Mouse (Mus musculus): ENCODE results near the gene Pde10a.

DNA sequence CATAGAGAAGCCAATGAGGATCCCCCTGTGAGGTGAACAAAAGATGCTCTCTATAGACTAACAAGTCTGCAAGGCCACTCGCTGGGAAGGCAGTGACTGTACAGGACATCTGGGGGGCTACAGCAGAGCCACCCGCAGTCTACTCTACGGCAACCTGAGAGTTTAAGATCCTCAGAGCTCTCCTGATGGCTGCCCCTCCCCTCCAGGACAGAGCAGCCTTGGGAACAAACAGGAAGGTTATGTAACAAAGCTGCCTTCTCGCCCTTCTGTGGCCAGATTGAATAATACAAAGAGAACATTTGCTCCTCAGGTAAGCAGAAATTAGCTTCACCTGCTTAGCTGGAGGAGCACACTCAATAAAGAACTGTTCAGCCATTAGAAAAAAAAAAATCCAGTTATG is 7.4 kb downstream of the Pde10a start:
- no peak for TF ChIP-seq CTCF (IDR thresholded peaks at IDR 0.05; ENCODE audit: low read depth, low read length)
- no peak for TF ChIP-seq POLR2A (IDR thresholded peaks at IDR 0.05; ENCODE audit: extremely low read depth, insufficient read depth, low read length)
